Mouse (Mus musculus): ENCODE results near the gene Paxbp1. TPM values are rescaled to one million over a fixed set of nuclear protein-coding genes. Genes with fewer than 3 reads are reported as not detected.

The Paxbp1 gene
- total and polyA plus RNA-seq, 2 experiments from 2014 or later: 27.1 to 54.0 TPM

- H3K9me3 ChIP-seq (ENCODE audit: low read length): no peaks in the 10 kb centered on the region
- WGBS: 0% methylated on average over 34 of the region's 42 CpGs
- TF ChIP-seq CTCF (IDR thresholded peaks at IDR 0.05): no peak
- peak overlapping the region; percentile 73 for H3K9ac ChIP-seq (replicated peaks; ENCODE audit: low read length, poor library complexity, severe bottlenecking)
- peaks cover 10% of the 10 kb centered on the region for H3K36me3 ChIP-seq (ENCODE audit: insufficient read depth, low read length)
- peaks cover 5% of the 10 kb centered on the region; the same call in 1 of the 2 replicates for H3K4me1 ChIP-seq (ENCODE audit: insufficient read depth, low read length)
- ATAC-seq (ENCODE audit: low FRiP score) (peak; percentile 64), DNase-seq (ENCODE audit: low spot score) (peak; percentile 28)
- no peaks in the 10 kb centered on the region for H3K27me3 ChIP-seq (ENCODE audit: insufficient read depth, low read length)
- H3K4me2 ChIP-seq (ENCODE audit: low read depth, low read length, poor library complexity, severe bottlenecking): peak overlapping the region; percentile 67
- peak overlapping the region; percentile 95 for H3K27ac ChIP-seq (ENCODE audit: low read depth, low read length)
- peak overlapping the region; percentile 87 for H3K4me3 ChIP-seq (ENCODE audit: low read depth, low read length)
Observed at GRCm38 (mm10) chr16:91010581-91011020, 33.7 kb downstream of the Paxbp1 start.

- no peak for TF ChIP-seq CTCF (IDR thresholded peaks at IDR 0.05)
Observed at GRCm38 (mm10) chr16:91009942-91010529, 34.3 kb downstream of the Paxbp1 start.

GRCm38 (mm10) chr16:91004915-91005538, 39.3 kb downstream of the Paxbp1 start:
- Histone ChIP-seq H3K9me3 (ENCODE audit: low read length) (no peaks in the 10 kb centered on the region), H3K36me3 (ENCODE audit: insufficient read depth, low read length) (0 out of 2 replicates have a peak, but pooled peaks cover 4% of the 10 kb centered on the region), H3K9ac (replicated peaks; ENCODE audit: low read length, poor library complexity, severe bottlenecking) (no peak overlapping the region), H3K27ac (ENCODE audit: low read depth, low read length) (no peak overlapping the region), H3K4me1 (ENCODE audit: insufficient read depth, low read length) (peaks cover 2% of the 10 kb centered on the region; the same call in 1 of the 2 replicates), H3K4me3 (ENCODE audit: low read depth, low read length) (no peak overlapping the region), H3K4me2 (ENCODE audit: low read depth, low read length, poor library complexity, severe bottlenecking) (no peak overlapping the region), H3K27me3 (ENCODE audit: insufficient read depth, low read length) (no peaks in the 10 kb centered on the region)
- no peak for ATAC-seq (ENCODE audit: low FRiP score)
- TF ChIP-seq CTCF (IDR thresholded peaks at IDR 0.05): no peak
- 87% methylated on average over 4 of the region's 4 CpGs for WGBS
- no peak for DNase-seq (ENCODE audit: low spot score)

More at GRCm38 (mm10) chr16:91009942-91010529, 34.3 kb downstream of the Paxbp1 start:
- peak overlapping the region; percentile 73 for H3K9ac ChIP-seq (replicated peaks; ENCODE audit: low read length, poor library complexity, severe bottlenecking)
- ATAC-seq (ENCODE audit: low FRiP score): no peak
- peak overlapping the region; percentile 67 for H3K4me2 ChIP-seq (ENCODE audit: low read depth, low read length, poor library complexity, severe bottlenecking)
- WGBS: under 1% methylated on average over 19 of the region's 19 CpGs
- H3K4me3 ChIP-seq (ENCODE audit: low read depth, low read length): peak overlapping the region; percentile 87
- H3K27ac ChIP-seq (ENCODE audit: low read depth, low read length): peak overlapping the region; percentile 95
- peaks cover 9% of the 10 kb centered on the region for H3K36me3 ChIP-seq (ENCODE audit: insufficient read depth, low read length)
- peaks cover 5% of the 10 kb centered on the region; the same call in 1 of the 2 replicates for H3K4me1 ChIP-seq (ENCODE audit: insufficient read depth, low read length)
- no peaks in the 10 kb centered on the region for H3K27me3 ChIP-seq (ENCODE audit: insufficient read depth, low read length)
- no peaks in the 10 kb centered on the region for H3K9me3 ChIP-seq (ENCODE audit: low read length)
- DNase-seq (ENCODE audit: low spot score): peak; percentile 60

GRCm38 (mm10) chr16:91001098-91001497, 43.2 kb downstream of the Paxbp1 start:
- no peaks in the 10 kb centered on the region for H3K9me3 ChIP-seq (ENCODE audit: low read length)
- 0 out of 2 replicates have a peak, but pooled peaks cover 4% of the 10 kb centered on the region for H3K36me3 ChIP-seq (ENCODE audit: insufficient read depth, low read length)
- H3K4me2 ChIP-seq (ENCODE audit: low read depth, low read length, poor library complexity, severe bottlenecking): no peak overlapping the region
- no peaks in the 10 kb centered on the region for H3K4me1 ChIP-seq (ENCODE audit: insufficient read depth, low read length)
- no peak overlapping the region for H3K27ac ChIP-seq (ENCODE audit: low read depth, low read length)
- H3K27me3 ChIP-seq (ENCODE audit: insufficient read depth, low read length): no peaks in the 10 kb centered on the region
- no peak for TF ChIP-seq CTCF (IDR thresholded peaks at IDR 0.05)
- DNase-seq (ENCODE audit: low spot score) (no peak), ATAC-seq (ENCODE audit: low FRiP score) (no peak)
- H3K9ac ChIP-seq (replicated peaks; ENCODE audit: low read length, poor library complexity, severe bottlenecking): no peak overlapping the region
- H3K4me3 ChIP-seq (ENCODE audit: low read depth, low read length): no peak overlapping the region
- 87% methylated on average over 2 of the region's 2 CpGs for WGBS

GRCm38 (mm10) chr16:90999827-91000226, 44.5 kb downstream of the Paxbp1 start:
- 43% methylated on average over 4 of the region's 4 CpGs for WGBS
- no peak for DNase-seq (ENCODE audit: low spot score)
- Histone ChIP-seq H3K36me3 (ENCODE audit: insufficient read depth, low read length) (no peaks in the 10 kb centered on the region), H3K9ac (replicated peaks; ENCODE audit: low read length, poor library complexity, severe bottlenecking) (no peak overlapping the region), H3K4me3 (ENCODE audit: low read depth, low read length) (no peak overlapping the region), H3K4me2 (ENCODE audit: low read depth, low read length, poor library complexity, severe bottlenecking) (no peak overlapping the region), H3K9me3 (ENCODE audit: low read length) (no peaks in the 10 kb centered on the region), H3K4me1 (ENCODE audit: insufficient read depth, low read length) (no peaks in the 10 kb centered on the region), H3K27ac (ENCODE audit: low read depth, low read length) (no peak overlapping the region), H3K27me3 (ENCODE audit: insufficient read depth, low read length) (no peaks in the 10 kb centered on the region)
- TF ChIP-seq CTCF (IDR thresholded peaks at IDR 0.05): no peak
- no peak for ATAC-seq (ENCODE audit: low FRiP score)

GRCm38 (mm10) chr16:90997822-90998221, 46.5 kb downstream of the Paxbp1 start:
- H3K27ac ChIP-seq (ENCODE audit: low read depth, low read length): no peak overlapping the region
- H3K9ac ChIP-seq (replicated peaks; ENCODE audit: low read length, poor library complexity, severe bottlenecking): no peak overlapping the region
- TF ChIP-seq CTCF (IDR thresholded peaks at IDR 0.05): no peak
- ATAC-seq (ENCODE audit: low FRiP score): no peak
- no peaks in the 10 kb centered on the region for H3K4me1 ChIP-seq (ENCODE audit: insufficient read depth, low read length)
- H3K4me3 ChIP-seq (ENCODE audit: low read depth, low read length): no peak overlapping the region
- DNase-seq (ENCODE audit: low spot score): no peak
- H3K4me2 ChIP-seq (ENCODE audit: low read depth, low read length, poor library complexity, severe bottlenecking): no peak overlapping the region
- H3K36me3 ChIP-seq (ENCODE audit: insufficient read depth, low read length): 0 out of 2 replicates have a peak, but pooled peaks cover 3% of the 10 kb centered on the region
- WGBS: 92% methylated on average over 3 of the region's 3 CpGs
- H3K27me3 ChIP-seq (ENCODE audit: insufficient read depth, low read length): no peaks in the 10 kb centered on the region
- no peaks in the 10 kb centered on the region for H3K9me3 ChIP-seq (ENCODE audit: low read length)
